Mouse (Mus musculus) neural tube, embryonic 15.5 days (tissue): Measurements from ENCODE around the gene Usp24. TPM values are rescaled to one million over a fixed set of nuclear protein-coding genes. Genes with fewer than 3 reads are reported as not detected.

ENCODE experiments used
- ATAC-seq: fragments of 200-750 bp; cut with Nextera tagmentation; 2 replicates; pipeline ENCODE4 v1.8.0; 2017; ENCODE audit warnings: mild to moderate bottlenecking, moderate TSS enrichment, moderate library complexity; ENCODE audit not compliant: low FRiP score
- H3K27ac ChIP-seq: fragments of 300-500 bp; sonication (generic); replicated peaks from 2 replicates; pipeline ENCODE4 v1.5.1; 2015; ENCODE audit warnings: mild to moderate bottlenecking, inconsistent platforms
- H3K27me3 ChIP-seq: fragments of 300-500 bp; sonication (generic); replicated peaks from 2 replicates; pipeline ENCODE4 v1.6.1; 2015; ENCODE audit warnings: inconsistent platforms
- H3K36me3 ChIP-seq: fragments of 300-500 bp; sonication (generic); 2 replicates; pipeline ENCODE4 v1.6.1; 2015; ENCODE audit warnings: inconsistent platforms
- H3K4me1 ChIP-seq: fragments of 300-500 bp; sonication (generic); 2 replicates; pipeline ENCODE4 v1.6.1; 2015; ENCODE audit warnings: inconsistent platforms
- H3K4me2 ChIP-seq: fragments of 300-500 bp; sonication (generic); 2 replicates; pipeline ENCODE4 v1.6.1; 2015; ENCODE audit warnings: inconsistent platforms, mild to moderate bottlenecking, moderate library complexity
- H3K4me3 ChIP-seq: fragments of 300-500 bp; sonication (generic); replicated peaks from 2 replicates; pipeline ENCODE4 v1.5.1; 2015; ENCODE audit warnings: mild to moderate bottlenecking, inconsistent platforms
- H3K9ac ChIP-seq: fragments of 300-500 bp; sonication (generic); replicated peaks from 2 replicates; pipeline ENCODE4 v1.6.1; 2015; ENCODE audit warnings: mild to moderate bottlenecking, inconsistent platforms
- H3K9me3 ChIP-seq: fragments of 300-500 bp; sonication (generic); replicated peaks from 2 replicates; pipeline ENCODE4 v1.6.1; 2016; ENCODE audit warnings: inconsistent platforms
- WGBS: fragments of 180-500 bp; shearing (Covaris S2); methylation state at CpG from one replicate; pipeline ENCODE4 v1.1.7; 2015; ENCODE audit warnings: mixed read lengths; 5-methylcytosine and 5-hydroxymethylcytosine counted together
- polyA plus RNA-seq: library from polyadenylated mRNA; unstranded; fragments of >200 nt; fragmentation: Nextera tagmentation; extraction: Ambion mirVana; gene quantifications from 2 replicates; pipeline ENCODE4 v1.2.1, GENCODE M21; 2015

Usp24 gene
- polyA plus RNA-seq, 1 experiment from 2014 or later: 7.4 TPM

DNA sequence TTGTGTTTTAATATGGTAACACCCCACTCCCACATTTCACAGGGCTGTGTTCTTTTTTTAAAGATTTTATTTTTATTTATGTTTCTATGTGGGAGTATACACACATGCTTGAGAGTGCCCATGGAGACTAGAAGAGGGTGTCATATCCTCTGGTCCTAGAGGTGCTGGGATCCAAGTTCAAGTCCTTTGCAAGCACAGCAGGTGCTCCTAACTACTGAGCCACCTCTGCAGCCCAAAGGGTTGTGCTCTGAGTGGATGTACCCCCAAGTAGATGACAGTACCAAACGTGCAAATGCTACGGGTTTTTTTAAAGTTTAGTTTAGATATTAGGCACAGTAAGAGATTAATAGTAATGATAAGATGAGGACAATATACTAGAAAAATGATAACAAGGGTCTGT lies 119.4 kb downstream of the Usp24 start:
- peaks cover 81% of the 10 kb centered on the region for H3K36me3 ChIP-seq
- H3K4me2 ChIP-seq: no peak overlapping the region
- H3K9ac ChIP-seq: no peak overlapping the region
- ATAC-seq: no peak
- H3K27me3 ChIP-seq: no peaks in the 10 kb centered on the region
- no peak overlapping the region for H3K4me3 ChIP-seq
- H3K4me1 ChIP-seq: no peaks in the 10 kb centered on the region
- H3K27ac ChIP-seq: no peak overlapping the region
- H3K9me3 ChIP-seq: no peaks in the 10 kb centered on the region
- WGBS: 96% methylated on average over 2 of the region's 2 CpGs

GRCm38 (mm10) chr4:106436475-106436874 lies 120.5 kb downstream of the Usp24 start:
- no peak for ATAC-seq
- H3K27ac ChIP-seq: no peak overlapping the region
- H3K4me1 ChIP-seq: no peaks in the 10 kb centered on the region
- H3K36me3 ChIP-seq: peaks cover 80% of the 10 kb centered on the region
- H3K27me3 ChIP-seq: no peaks in the 10 kb centered on the region
- no peaks in the 10 kb centered on the region for H3K9me3 ChIP-seq
- no peak overlapping the region for H3K4me3 ChIP-seq
- H3K4me2 ChIP-seq: no peak overlapping the region
- 64% methylated on average over 4 of the region's 4 CpGs for WGBS
- no peak overlapping the region for H3K9ac ChIP-seq

GRCm38 (mm10) chr4:106437207-106437606 lies 121.2 kb downstream of the Usp24 start:
- H3K27ac ChIP-seq: no peak overlapping the region
- H3K4me3 ChIP-seq: no peak overlapping the region
- no peak overlapping the region for H3K9ac ChIP-seq
- ATAC-seq: no peak
- H3K4me2 ChIP-seq: no peak overlapping the region
- H3K9me3 ChIP-seq: no peaks in the 10 kb centered on the region
- WGBS: 96% methylated on average over 5 of the region's 5 CpGs
- no peaks in the 10 kb centered on the region for H3K4me1 ChIP-seq
- H3K27me3 ChIP-seq: no peaks in the 10 kb centered on the region
- H3K36me3 ChIP-seq: peaks cover 78% of the 10 kb centered on the region

DNA sequence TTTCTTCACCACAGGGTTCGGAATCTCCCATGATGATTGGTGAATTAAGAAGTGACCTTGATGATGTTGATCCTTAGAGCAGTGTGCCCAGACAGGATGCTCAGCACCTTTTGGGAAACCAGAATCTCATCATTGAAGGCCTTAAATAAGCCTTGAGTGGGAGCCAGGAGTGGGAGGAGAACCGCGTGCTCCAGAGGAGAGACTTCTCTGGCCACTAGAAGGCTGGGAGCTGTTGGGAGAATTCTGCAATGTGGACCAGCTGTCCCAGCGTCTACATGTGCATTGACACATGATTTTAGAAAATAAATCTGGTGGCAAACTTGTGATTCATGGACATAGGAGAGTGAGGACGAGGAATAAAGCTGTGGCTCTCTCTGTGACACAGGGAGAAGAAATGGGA lies 122.8 kb downstream of the Usp24 start:
- Histone ChIP-seq H3K27me3 (no peaks in the 10 kb centered on the region), H3K36me3 (peaks cover 69% of the 10 kb centered on the region), H3K27ac (no peak overlapping the region), H3K9me3 (no peaks in the 10 kb centered on the region), H3K4me1 (no peaks in the 10 kb centered on the region), H3K9ac (no peak overlapping the region), H3K4me2 (no peak overlapping the region), H3K4me3 (no peak overlapping the region)
- 93% methylated on average over 5 of the region's 5 CpGs for WGBS
- ATAC-seq: no peak

DNA sequence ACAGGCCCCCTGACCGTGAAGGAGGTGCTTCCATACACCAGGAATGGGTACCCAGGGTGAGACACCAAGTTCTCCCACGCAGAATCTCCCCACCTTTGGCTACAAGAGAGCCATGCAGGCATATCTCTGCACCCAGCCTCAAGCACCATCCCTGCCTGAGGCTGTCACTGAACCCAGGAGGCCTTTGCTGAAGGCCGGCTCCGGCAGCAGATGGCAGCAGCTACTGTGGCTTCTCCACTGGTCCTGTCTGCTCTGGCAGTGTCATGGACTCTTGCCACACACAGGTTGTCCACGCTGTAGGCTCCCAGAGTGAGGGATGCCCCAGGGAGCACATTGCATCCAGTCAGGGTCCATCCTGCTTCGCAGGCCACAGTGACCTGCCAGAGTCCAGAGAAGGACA lies 127.2 kb downstream of the Usp24 start:
- Histone ChIP-seq H3K27ac (no peak overlapping the region), H3K4me1 (no peaks in the 10 kb centered on the region), H3K4me2 (no peak overlapping the region), H3K36me3 (peaks cover 31% of the 10 kb centered on the region), H3K9ac (no peak overlapping the region), H3K27me3 (no peaks in the 10 kb centered on the region), H3K9me3 (no peaks in the 10 kb centered on the region), H3K4me3 (no peak overlapping the region)
- ATAC-seq: peak; percentile 11; the same call in 1 of the 2 replicates
- WGBS: 78% methylated on average over 6 of the region's 6 CpGs

DNA sequence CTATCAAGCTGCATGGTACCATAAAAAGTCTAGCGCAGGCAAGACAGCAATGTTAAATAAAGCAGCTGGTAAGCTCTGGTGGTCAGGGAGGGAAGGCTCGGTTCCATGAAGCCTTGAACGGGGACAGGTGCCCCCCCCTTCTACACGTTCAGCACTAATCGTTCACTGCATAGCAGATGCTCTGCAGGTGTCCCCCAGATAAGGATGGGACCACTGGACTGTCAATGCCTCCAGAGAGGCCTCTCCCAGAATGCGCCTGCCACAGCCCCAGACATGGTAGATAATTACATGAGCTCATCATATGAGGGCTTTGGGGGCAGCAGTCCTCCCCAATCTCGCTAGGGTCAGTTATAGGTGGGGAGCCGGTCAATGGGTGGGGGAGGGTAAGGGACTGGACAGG lies 133.3 kb downstream of the Usp24 start:
- Histone ChIP-seq H3K27me3 (no peaks in the 10 kb centered on the region), H3K4me3 (no peak overlapping the region), H3K4me1 (no peaks in the 10 kb centered on the region), H3K4me2 (no peak overlapping the region), H3K9ac (no peak overlapping the region), H3K27ac (no peak overlapping the region), H3K36me3 (no peaks in the 10 kb centered on the region), H3K9me3 (no peaks in the 10 kb centered on the region)
- ATAC-seq: no peak
- 86% methylated on average over 8 of the region's 8 CpGs for WGBS

GRCm38 (mm10) chr4:106452401-106452800 lies 136.4 kb downstream of the Usp24 start:
- Histone ChIP-seq H3K9me3 (no peaks in the 10 kb centered on the region), H3K4me2 (no peak overlapping the region), H3K36me3 (no peaks in the 10 kb centered on the region), H3K27me3 (no peaks in the 10 kb centered on the region), H3K9ac (no peak overlapping the region), H3K4me1 (no peaks in the 10 kb centered on the region), H3K4me3 (no peak overlapping the region), H3K27ac (no peak overlapping the region)
- no peak for ATAC-seq
- 86% methylated on average over 7 of the region's 7 CpGs for WGBS

DNA sequence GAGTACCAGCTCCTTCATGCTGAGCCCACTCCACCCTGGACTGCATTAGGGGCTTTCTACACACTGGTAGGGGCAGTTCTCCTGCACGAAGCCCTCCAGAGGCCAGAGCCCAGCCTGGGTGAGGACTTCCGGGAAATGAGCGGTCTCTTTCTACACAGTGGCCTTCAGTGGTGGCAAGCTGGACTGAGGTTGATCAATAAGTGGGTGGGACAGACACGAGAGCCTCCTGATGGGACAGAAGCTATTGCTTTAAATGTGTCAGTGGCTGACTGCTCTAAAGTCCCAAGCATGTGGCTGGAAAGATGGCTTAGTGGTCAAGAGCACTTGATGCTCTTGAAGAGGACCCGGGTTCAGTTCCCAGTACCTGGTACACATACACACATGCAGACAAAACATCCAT lies 137.1 kb downstream of the Usp24 start:
- Histone ChIP-seq H3K9me3 (no peaks in the 10 kb centered on the region), H3K4me2 (no peak overlapping the region), H3K9ac (no peak overlapping the region), H3K27me3 (no peaks in the 10 kb centered on the region), H3K36me3 (no peaks in the 10 kb centered on the region), H3K4me1 (no peaks in the 10 kb centered on the region), H3K27ac (no peak overlapping the region), H3K4me3 (no peak overlapping the region)
- no peak for ATAC-seq
- WGBS: 89% methylated on average over 5 of the region's 5 CpGs

GRCm38 (mm10) chr4:106453516-106453915 lies 137.5 kb downstream of the Usp24 start:
- H3K4me1 ChIP-seq: no peaks in the 10 kb centered on the region
- ATAC-seq: no peak
- H3K27ac ChIP-seq: no peak overlapping the region
- H3K4me3 ChIP-seq: no peak overlapping the region
- no peaks in the 10 kb centered on the region for H3K9me3 ChIP-seq
- 91% methylated on average over 4 of the region's 4 CpGs for WGBS
- no peaks in the 10 kb centered on the region for H3K36me3 ChIP-seq
- no peak overlapping the region for H3K9ac ChIP-seq
- no peaks in the 10 kb centered on the region for H3K27me3 ChIP-seq
- H3K4me2 ChIP-seq: no peak overlapping the region

- Histone ChIP-seq H3K27ac (no peak overlapping the region), H3K4me1 (no peaks in the 10 kb centered on the region), H3K9me3 (no peaks in the 10 kb centered on the region), H3K36me3 (no peaks in the 10 kb centered on the region), H3K4me2 (no peak overlapping the region), H3K27me3 (no peaks in the 10 kb centered on the region), H3K4me3 (no peak overlapping the region), H3K9ac (no peak overlapping the region)
- no peak for ATAC-seq
- WGBS: 93% methylated on average over 7 of the region's 7 CpGs
Observed at GRCm38 (mm10) chr4:106454541-106454940, 138.5 kb downstream of the Usp24 start.

- Histone ChIP-seq H3K27ac (no peak overlapping the region), H3K27me3 (peaks cover 35% of the 10 kb centered on the region), H3K4me1 (peaks cover 21% of the 10 kb centered on the region), H3K36me3 (no peaks in the 10 kb centered on the region), H3K4me3 (no peak overlapping the region), H3K4me2 (no peak overlapping the region), H3K9me3 (no peaks in the 10 kb centered on the region), H3K9ac (no peak overlapping the region)
- no peak for ATAC-seq
- WGBS: 75% methylated on average over 9 of the region's 9 CpGs
Observed at GRCm38 (mm10) chr4:106462016-106462415, 146.0 kb downstream of the Usp24 start.

DNA sequence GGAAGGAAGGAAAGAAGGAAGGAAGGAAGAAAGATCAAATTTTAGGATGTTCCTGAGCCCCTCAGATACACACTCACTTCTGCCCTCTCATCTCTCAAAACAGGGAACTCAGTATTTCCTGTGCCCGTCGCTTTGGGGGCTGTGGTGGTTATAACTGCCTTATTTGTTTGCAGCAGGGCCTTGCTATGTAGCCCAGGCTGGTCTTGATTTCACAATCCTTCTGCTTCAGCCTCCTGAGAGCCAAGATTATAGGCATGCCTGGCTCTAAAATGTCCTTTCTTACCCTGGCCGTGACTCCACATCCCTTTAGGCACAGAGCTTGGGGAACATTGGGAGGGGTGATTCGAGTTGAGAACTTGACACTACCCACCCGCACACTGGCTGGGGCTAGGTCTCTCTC lies 146.5 kb downstream of the Usp24 start:
- ATAC-seq: no peak
- Histone ChIP-seq H3K36me3 (no peaks in the 10 kb centered on the region), H3K4me1 (peaks cover 21% of the 10 kb centered on the region), H3K4me2 (no peak overlapping the region), H3K9ac (no peak overlapping the region), H3K27me3 (peaks cover 35% of the 10 kb centered on the region), H3K27ac (no peak overlapping the region), H3K9me3 (no peaks in the 10 kb centered on the region), H3K4me3 (no peak overlapping the region)
- 60% methylated on average over 5 of the region's 5 CpGs for WGBS
